Mouse (Mus musculus): ENCODE data around the gene Ccdc65. TPM values are rescaled to one million over a fixed set of nuclear protein-coding genes. Genes with fewer than 3 reads are reported as not detected.

The Ccdc65 gene
- polyA plus RNA-seq, 1 experiment from 2014 or later = 3.9 TPM

GRCm38 (mm10) chr15:98727443-98728321 is 19.7 kb downstream of the Ccdc65 start, which contains the start of gene Fkbp11:
Gene Fkbp11, minus strand, starts transcription at chr15:98728198.
- H3K4me3 ChIP-seq (ENCODE audit: low read depth, low read length) = peak within 1 kb of the TSS; percentile 65
- ATAC-seq (ENCODE audit: low read depth) (peak; percentile 84), DNase-seq (ENCODE audit: low spot score) (peak; percentile 89)
- H3K27ac ChIP-seq (replicated peaks; ENCODE audit: low read depth, low read length) = no peak within 1 kb of the TSS
- H3K9ac ChIP-seq (ENCODE audit: low read depth, low read length) = peak within 1 kb of the TSS; percentile 75
- H3K27me3 ChIP-seq (replicated peaks; ENCODE audit: control insufficient read depth, insufficient read depth, low read length) = no peaks in the 10 kb centered on the region
- peak within 1 kb of the TSS; percentile 98 for H3K4me2 ChIP-seq (ENCODE audit: low read depth, low read length)
- peaks cover 15% of the 10 kb centered on the region for H3K4me1 ChIP-seq (ENCODE audit: control insufficient read depth, insufficient read depth, low read length)
- H3K36me3 ChIP-seq (ENCODE audit: control insufficient read depth, insufficient read depth, low read length) = no peaks in the 10 kb centered on the region
- H3K9me3 ChIP-seq (ENCODE audit: control insufficient read depth, low read length) = no peaks in the 10 kb centered on the region
- WGBS = under 1% methylated on average over 37 of the region's 39 CpGs

- Histone ChIP-seq H3K36me3 (ENCODE audit: control insufficient read depth, insufficient read depth, low read length) (no peaks in the 10 kb centered on the region), H3K4me2 (ENCODE audit: low read depth, low read length) (peak overlapping the region; percentile 98), H3K4me3 (ENCODE audit: low read depth, low read length) (peak overlapping the region; percentile 65), H3K27me3 (replicated peaks; ENCODE audit: control insufficient read depth, insufficient read depth, low read length) (no peaks in the 10 kb centered on the region), H3K27ac (replicated peaks; ENCODE audit: low read depth, low read length) (no peak overlapping the region), H3K9me3 (ENCODE audit: control insufficient read depth, low read length) (no peaks in the 10 kb centered on the region), H3K4me1 (ENCODE audit: control insufficient read depth, insufficient read depth, low read length) (peaks cover 15% of the 10 kb centered on the region), H3K9ac (ENCODE audit: low read depth, low read length) (no peak overlapping the region)
- 31% methylated on average over 9 of the region's 9 CpGs for WGBS
- ATAC-seq (ENCODE audit: low read depth) = no peak
- DNase-seq (ENCODE audit: low spot score) = no peak
Observed at GRCm38 (mm10) chr15:98728366-98728765, 20.4 kb downstream of the Ccdc65 start.

DNA sequence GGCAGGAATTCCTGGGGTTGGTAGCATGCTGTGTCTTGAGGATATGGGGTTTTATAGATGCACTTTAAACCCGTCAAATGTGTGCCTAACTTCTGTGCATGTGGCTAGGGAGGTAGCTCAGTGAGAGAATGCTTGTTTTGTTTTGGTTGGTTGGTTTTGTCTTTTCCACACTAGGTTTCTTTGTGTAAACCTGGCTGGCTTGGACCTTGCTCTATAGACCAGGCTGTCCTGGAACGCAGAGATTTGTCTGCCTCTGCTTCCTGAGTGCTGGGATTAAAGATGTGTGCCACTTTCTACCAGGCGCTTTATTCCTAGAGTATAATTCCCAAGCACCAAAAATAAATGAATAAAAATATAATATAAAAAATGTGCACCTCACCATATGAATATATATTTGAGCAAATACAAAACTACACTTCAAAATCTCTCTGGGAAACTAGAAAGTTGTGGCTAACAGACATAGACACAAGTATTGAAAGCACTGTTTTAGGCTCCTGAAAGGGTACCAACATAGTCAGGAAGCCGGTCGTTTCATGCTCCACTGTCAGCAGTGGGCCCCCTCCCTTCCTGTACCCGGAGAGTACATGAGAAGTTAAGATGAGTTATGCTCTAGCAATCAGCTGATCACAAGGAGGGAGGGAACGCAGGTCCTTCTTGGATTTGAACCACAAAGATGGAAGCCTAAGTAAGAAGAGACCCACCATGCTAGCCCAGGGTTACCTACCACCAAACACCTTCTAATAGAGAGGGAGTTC is 22.0 kb downstream of the Ccdc65 start:
- WGBS = 64% methylated on average over 7 of the region's 7 CpGs
- H3K9ac ChIP-seq (ENCODE audit: low read depth, low read length) = no peak overlapping the region
- H3K4me1 ChIP-seq (ENCODE audit: control insufficient read depth, insufficient read depth, low read length) = peaks cover 8% of the 10 kb centered on the region
- no peaks in the 10 kb centered on the region for H3K9me3 ChIP-seq (ENCODE audit: control insufficient read depth, low read length)
- no peak overlapping the region for H3K27ac ChIP-seq (replicated peaks; ENCODE audit: low read depth, low read length)
- H3K4me3 ChIP-seq (ENCODE audit: low read depth, low read length) = no peak overlapping the region
- no peak overlapping the region for H3K4me2 ChIP-seq (ENCODE audit: low read depth, low read length)
- H3K36me3 ChIP-seq (ENCODE audit: control insufficient read depth, insufficient read depth, low read length) = peaks cover 4% of the 10 kb centered on the region; the same call in 1 of the 2 replicates
- H3K27me3 ChIP-seq (replicated peaks; ENCODE audit: control insufficient read depth, insufficient read depth, low read length) = no peaks in the 10 kb centered on the region
- DNase-seq (ENCODE audit: low spot score) = no peak
- no peak for ATAC-seq (ENCODE audit: low read depth)

DNA sequence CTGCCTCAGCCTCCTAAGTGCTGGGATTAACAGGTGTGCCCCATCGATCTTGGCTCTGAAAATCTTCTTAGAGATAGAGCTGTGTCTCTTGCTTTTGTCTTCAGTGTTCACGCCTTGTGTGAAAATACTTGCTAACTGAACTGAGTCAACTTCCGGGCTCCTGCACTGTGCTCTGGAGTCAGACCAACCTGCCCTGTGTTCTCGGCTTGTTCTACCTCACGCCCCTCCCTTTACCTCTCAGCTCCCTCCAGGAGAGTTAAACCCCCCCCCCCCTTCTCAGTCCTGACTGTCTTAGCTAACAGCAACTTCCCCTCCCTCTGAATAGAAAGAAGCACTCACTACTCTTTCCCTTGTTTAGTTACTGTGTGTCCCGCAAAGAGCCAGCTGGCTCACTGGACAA is 22.8 kb downstream of the Ccdc65 start:
- Histone ChIP-seq H3K4me2 (ENCODE audit: low read depth, low read length) (no peak overlapping the region), H3K4me1 (ENCODE audit: control insufficient read depth, insufficient read depth, low read length) (peaks cover 8% of the 10 kb centered on the region), H3K4me3 (ENCODE audit: low read depth, low read length) (no peak overlapping the region), H3K9me3 (ENCODE audit: control insufficient read depth, low read length) (no peaks in the 10 kb centered on the region), H3K27me3 (replicated peaks; ENCODE audit: control insufficient read depth, insufficient read depth, low read length) (no peaks in the 10 kb centered on the region), H3K9ac (ENCODE audit: low read depth, low read length) (no peak overlapping the region), H3K36me3 (ENCODE audit: control insufficient read depth, insufficient read depth, low read length) (peaks cover 13% of the 10 kb centered on the region), H3K27ac (replicated peaks; ENCODE audit: low read depth, low read length) (no peak overlapping the region)
- WGBS = 81% methylated on average over 6 of the region's 6 CpGs
- no peak for DNase-seq (ENCODE audit: low spot score)
- ATAC-seq (ENCODE audit: low read depth) = no peak

- Histone ChIP-seq H3K36me3 (ENCODE audit: control insufficient read depth, insufficient read depth, low read length) (peaks cover 25% of the 10 kb centered on the region), H3K9ac (ENCODE audit: low read depth, low read length) (no peak overlapping the region), H3K4me3 (ENCODE audit: low read depth, low read length) (no peak overlapping the region), H3K9me3 (ENCODE audit: control insufficient read depth, low read length) (no peaks in the 10 kb centered on the region), H3K4me2 (ENCODE audit: low read depth, low read length) (no peak overlapping the region), H3K27me3 (replicated peaks; ENCODE audit: control insufficient read depth, insufficient read depth, low read length) (no peaks in the 10 kb centered on the region), H3K4me1 (ENCODE audit: control insufficient read depth, insufficient read depth, low read length) (peaks cover 3% of the 10 kb centered on the region), H3K27ac (replicated peaks; ENCODE audit: low read depth, low read length) (no peak overlapping the region)
- 68% methylated on average over 8 of the region's 8 CpGs for WGBS
- ATAC-seq (ENCODE audit: low read depth) = no peak
- no peak for DNase-seq (ENCODE audit: low spot score)
Observed at GRCm38 (mm10) chr15:98732006-98732531, 24.1 kb downstream of the Ccdc65 start.

GRCm38 (mm10) chr15:98733370-98733769 is 25.4 kb downstream of the Ccdc65 start:
- no peak for ATAC-seq (ENCODE audit: low read depth)
- no peak overlapping the region for H3K4me2 ChIP-seq (ENCODE audit: low read depth, low read length)
- 80% methylated on average over 6 of the region's 6 CpGs for WGBS

GRCm38 (mm10) chr15:98733976-98734566 is 26.1 kb downstream of the Ccdc65 start:
- H3K36me3 ChIP-seq (ENCODE audit: control insufficient read depth, insufficient read depth, low read length) = peaks cover 45% of the 10 kb centered on the region
- H3K27ac ChIP-seq (replicated peaks; ENCODE audit: low read depth, low read length) = 0 out of 2 replicates have a peak overlapping the region, but pooled peaks have one; percentile 21
- no peak overlapping the region for H3K4me2 ChIP-seq (ENCODE audit: low read depth, low read length)
- no peaks in the 10 kb centered on the region for H3K4me1 ChIP-seq (ENCODE audit: control insufficient read depth, insufficient read depth, low read length)
- no peak overlapping the region for H3K4me3 ChIP-seq (ENCODE audit: low read depth, low read length)
- ATAC-seq (ENCODE audit: low read depth) (no peak), DNase-seq (ENCODE audit: low spot score) (no peak)
- no peaks in the 10 kb centered on the region for H3K27me3 ChIP-seq (replicated peaks; ENCODE audit: control insufficient read depth, insufficient read depth, low read length)
- H3K9me3 ChIP-seq (ENCODE audit: control insufficient read depth, low read length) = no peaks in the 10 kb centered on the region
- H3K9ac ChIP-seq (ENCODE audit: low read depth, low read length) = no peak overlapping the region
- WGBS = 72% methylated on average over 5 of the region's 5 CpGs

More at GRCm38 (mm10) chr15:98733370-98733769, 25.4 kb downstream of the Ccdc65 start:
- Histone ChIP-seq H3K4me1 (ENCODE audit: control insufficient read depth, insufficient read depth, low read length) (no peaks in the 10 kb centered on the region), H3K36me3 (ENCODE audit: control insufficient read depth, insufficient read depth, low read length) (peaks cover 38% of the 10 kb centered on the region), H3K27ac (replicated peaks; ENCODE audit: low read depth, low read length) (no peak overlapping the region), H3K9ac (ENCODE audit: low read depth, low read length) (no peak overlapping the region), H3K4me3 (ENCODE audit: low read depth, low read length) (no peak overlapping the region), H3K27me3 (replicated peaks; ENCODE audit: control insufficient read depth, insufficient read depth, low read length) (no peaks in the 10 kb centered on the region), H3K9me3 (ENCODE audit: control insufficient read depth, low read length) (no peaks in the 10 kb centered on the region)
- no peak for DNase-seq (ENCODE audit: low spot score)

- WGBS = 93% methylated on average over 10 of the region's 10 CpGs
- Histone ChIP-seq H3K4me1 (ENCODE audit: control insufficient read depth, insufficient read depth, low read length) (no peaks in the 10 kb centered on the region), H3K27me3 (replicated peaks; ENCODE audit: control insufficient read depth, insufficient read depth, low read length) (no peaks in the 10 kb centered on the region), H3K9ac (ENCODE audit: low read depth, low read length) (no peak overlapping the region), H3K36me3 (ENCODE audit: control insufficient read depth, insufficient read depth, low read length) (peaks cover 70% of the 10 kb centered on the region), H3K4me2 (ENCODE audit: low read depth, low read length) (no peak overlapping the region), H3K9me3 (ENCODE audit: control insufficient read depth, low read length) (no peaks in the 10 kb centered on the region), H3K4me3 (ENCODE audit: low read depth, low read length) (no peak overlapping the region), H3K27ac (replicated peaks; ENCODE audit: low read depth, low read length) (no peak overlapping the region)
- ATAC-seq (ENCODE audit: low read depth) = no peak
- DNase-seq (ENCODE audit: low spot score) = no peak
Observed at GRCm38 (mm10) chr15:98736521-98736920, 28.5 kb downstream of the Ccdc65 start.
